Mouse (Mus musculus): ENCODE data around the gene Wbp2. TPM values are rescaled to one million over a fixed set of nuclear protein-coding genes. Genes with fewer than 3 reads are reported as not detected.

Gene Wbp2
- total RNA-seq, 2 experiments from 2014 or later = 63.0 to 63.4 TPM

GRCm38 (mm10) chr11:116110131-116110530, 23.3 kb upstream of the Wbp2 start:
- DNase-seq (ENCODE audit: low spot score in 2 of 2) = peak; percentile 87 to 91

- DNase-seq (ENCODE audit: low spot score in 2 of 2) = peak in 1 of 2 experiments; percentile 65
Measured at GRCm38 (mm10) chr11:116109441-116110081, 22.8 kb upstream of the Wbp2 start.

- peak in 1 of 2 experiments; percentile 80 for DNase-seq (ENCODE audit: low spot score in 2 of 2)
Measured at GRCm38 (mm10) chr11:116108464-116109137, 21.8 kb upstream of the Wbp2 start.

GRCm38 (mm10) chr11:116107777-116108285, 21.0 kb upstream of the Wbp2 start:
- DNase-seq (ENCODE audit: low spot score in 2 of 2) = no peak

GRCm38 (mm10) chr11:116106963-116107776, 20.4 kb upstream of the Wbp2 start:
- DNase-seq (ENCODE audit: low spot score in 2 of 2) = no peak

- no peak for DNase-seq (ENCODE audit: low spot score in 2 of 2)
Measured at GRCm38 (mm10) chr11:116106154-116106962, 19.6 kb upstream of the Wbp2 start.

- no peak for DNase-seq (ENCODE audit: low spot score in 2 of 2)
Measured at GRCm38 (mm10) chr11:116105065-116105464, 18.3 kb upstream of the Wbp2 start.

GRCm38 (mm10) chr11:116104006-116104646, 17.3 kb upstream of the Wbp2 start:
- DNase-seq (ENCODE audit: low spot score in 2 of 2) = peak in 1 of 2 experiments; percentile 62

- no peak for DNase-seq (ENCODE audit: low spot score in 2 of 2)
Measured at GRCm38 (mm10) chr11:116103572-116103971, 16.8 kb upstream of the Wbp2 start.

GRCm38 (mm10) chr11:116102472-116102871, 15.7 kb upstream of the Wbp2 start:
- DNase-seq (ENCODE audit: low spot score in 2 of 2) = no peak

- peak in 1 of 2 experiments; percentile 69 for DNase-seq (ENCODE audit: low spot score in 2 of 2)
Measured at GRCm38 (mm10) chr11:116101931-116102381, 15.2 kb upstream of the Wbp2 start.

- DNase-seq (ENCODE audit: low spot score in 2 of 2) = no peak
Measured at GRCm38 (mm10) chr11:116100839-116101238, 14.0 kb upstream of the Wbp2 start.

- DNase-seq (ENCODE audit: low spot score in 2 of 2) = peak in 1 of 2 experiments; percentile 82
Measured at GRCm38 (mm10) chr11:116100385-116100784, 13.6 kb upstream of the Wbp2 start.

GRCm38 (mm10) chr11:116099462-116099861, 12.7 kb upstream of the Wbp2 start:
- DNase-seq (ENCODE audit: low spot score in 2 of 2) = no peak

- no peak for DNase-seq (ENCODE audit: low spot score in 2 of 2)
Measured at GRCm38 (mm10) chr11:116098711-116099460, 12.1 kb upstream of the Wbp2 start.

GRCm38 (mm10) chr11:116096213-116097108, 9.7 kb upstream of the Wbp2 start:
- no peak for DNase-seq (ENCODE audit: low spot score in 2 of 2)

- peak in 1 of 2 experiments; percentile 53 for DNase-seq (ENCODE audit: low spot score in 2 of 2)
Measured at GRCm38 (mm10) chr11:116095573-116095972, 8.8 kb upstream of the Wbp2 start.

Data from gastrocnemius, postnatal 4 days (tissue).